Mouse (Mus musculus): Measurements from ENCODE around the gene Doc2a. TPM values are rescaled to one million over a fixed set of nuclear protein-coding genes. Genes with fewer than 3 reads are reported as not detected.
A peak's percentile ranks its signal among the peaks of the same experiment; 100 is the strongest.

Doc2a gene
- polyA plus RNA-seq, 1 experiment from 2014 or later: 5.6 TPM

GRCm38 (mm10) chr7:126803751-126804150, 43.5 kb upstream of the Doc2a start:
- H3K9me3 ChIP-seq (ENCODE audit: control insufficient read depth, low read length): no peaks in the 10 kb centered on the region
- H3K27ac ChIP-seq (ENCODE audit: low read depth, low read length): no peak overlapping the region
- H3K9ac ChIP-seq (ENCODE audit: low read length): no peak overlapping the region; the same call in 1 of the 2 replicates
- ATAC-seq (ENCODE audit: insufficient read depth, low FRiP score, low TSS enrichment) (no peak), DNase-seq (ENCODE audit: low spot score) (no peak)
- H3K36me3 ChIP-seq (ENCODE audit: control insufficient read depth, insufficient read depth, low read length): no peaks in the 10 kb centered on the region; the same call in 1 of the 2 replicates
- H3K27me3 ChIP-seq (ENCODE audit: control insufficient read depth, insufficient read depth, low read length): no peaks in the 10 kb centered on the region
- H3K4me2 ChIP-seq (ENCODE audit: low read depth): no peak overlapping the region
- no peak overlapping the region for H3K4me3 ChIP-seq (ENCODE audit: low read depth, low read length)
- peaks cover 17% of the 10 kb centered on the region for H3K4me1 ChIP-seq (ENCODE audit: control insufficient read depth, insufficient read depth, low read length)

GRCm38 (mm10) chr7:126806956-126807355, 40.3 kb upstream of the Doc2a start:
- Histone ChIP-seq H3K4me3 (ENCODE audit: low read depth, low read length) (no peak overlapping the region), H3K9me3 (ENCODE audit: control insufficient read depth, low read length) (no peaks in the 10 kb centered on the region), H3K4me1 (ENCODE audit: control insufficient read depth, insufficient read depth, low read length) (peaks cover 14% of the 10 kb centered on the region), H3K36me3 (ENCODE audit: control insufficient read depth, insufficient read depth, low read length) (no peaks in the 10 kb centered on the region; the same call in 1 of the 2 replicates), H3K27ac (ENCODE audit: low read depth, low read length) (no peak overlapping the region), H3K4me2 (ENCODE audit: low read depth) (no peak overlapping the region), H3K9ac (ENCODE audit: low read length) (no peak overlapping the region; the same call in 1 of the 2 replicates), H3K27me3 (ENCODE audit: control insufficient read depth, insufficient read depth, low read length) (no peaks in the 10 kb centered on the region)
- 91% methylated on average over 6 of the region's 6 CpGs for WGBS
- ATAC-seq (ENCODE audit: insufficient read depth, low FRiP score, low TSS enrichment) (no peak), DNase-seq (ENCODE audit: low spot score) (no peak)

- Histone ChIP-seq H3K27me3 (ENCODE audit: control insufficient read depth, insufficient read depth, low read length) (no peaks in the 10 kb centered on the region), H3K27ac (ENCODE audit: low read depth, low read length) (no peak overlapping the region), H3K9me3 (ENCODE audit: control insufficient read depth, low read length) (no peaks in the 10 kb centered on the region), H3K4me3 (ENCODE audit: low read depth, low read length) (no peak overlapping the region), H3K4me1 (ENCODE audit: control insufficient read depth, insufficient read depth, low read length) (peaks cover 14% of the 10 kb centered on the region), H3K4me2 (ENCODE audit: low read depth) (peak overlapping the region; percentile 93), H3K36me3 (ENCODE audit: control insufficient read depth, insufficient read depth, low read length) (no peaks in the 10 kb centered on the region; the same call in 1 of the 2 replicates), H3K9ac (ENCODE audit: low read length) (peak overlapping the region; percentile 7; the same call in 1 of the 2 replicates)
- WGBS: 81% methylated on average over 4 of the region's 4 CpGs
- DNase-seq (ENCODE audit: low spot score): no peak
- ATAC-seq (ENCODE audit: insufficient read depth, low FRiP score, low TSS enrichment): no peak
These were observed 39.8 kb upstream of the Doc2a start for GRCm38 (mm10) chr7:126807405-126807804.

- Histone ChIP-seq H3K9ac (ENCODE audit: low read length) (peak overlapping the region; percentile 76), H3K27ac (ENCODE audit: low read depth, low read length) (peak overlapping the region; percentile 67), H3K4me2 (ENCODE audit: low read depth) (peak overlapping the region; percentile 93), H3K4me3 (ENCODE audit: low read depth, low read length) (peak overlapping the region; percentile 60), H3K4me1 (ENCODE audit: control insufficient read depth, insufficient read depth, low read length) (peaks cover 14% of the 10 kb centered on the region), H3K27me3 (ENCODE audit: control insufficient read depth, insufficient read depth, low read length) (no peaks in the 10 kb centered on the region), H3K36me3 (ENCODE audit: control insufficient read depth, insufficient read depth, low read length) (no peaks in the 10 kb centered on the region), H3K9me3 (ENCODE audit: control insufficient read depth, low read length) (no peaks in the 10 kb centered on the region)
- peak; percentile 87 for DNase-seq (ENCODE audit: low spot score)
- WGBS: under 1% methylated on average over 42 of the region's 43 CpGs
- ATAC-seq (ENCODE audit: insufficient read depth, low FRiP score, low TSS enrichment): peak; percentile 92
These were observed 38.3 kb upstream of the Doc2a start for GRCm38 (mm10) chr7:126808703-126809455.

- Histone ChIP-seq H3K4me3 (ENCODE audit: low read depth, low read length) (no peak overlapping the region), H3K27ac (ENCODE audit: low read depth, low read length) (no peak overlapping the region), H3K4me2 (ENCODE audit: low read depth) (no peak overlapping the region), H3K27me3 (ENCODE audit: control insufficient read depth, insufficient read depth, low read length) (no peaks in the 10 kb centered on the region), H3K9me3 (ENCODE audit: control insufficient read depth, low read length) (no peaks in the 10 kb centered on the region), H3K36me3 (ENCODE audit: control insufficient read depth, insufficient read depth, low read length) (no peaks in the 10 kb centered on the region), H3K9ac (ENCODE audit: low read length) (no peak overlapping the region), H3K4me1 (ENCODE audit: control insufficient read depth, insufficient read depth, low read length) (peaks cover 14% of the 10 kb centered on the region)
- 76% methylated on average over 5 of the region's 5 CpGs for WGBS
- no peak for DNase-seq (ENCODE audit: low spot score)
- ATAC-seq (ENCODE audit: insufficient read depth, low FRiP score, low TSS enrichment): no peak
These were observed 37.4 kb upstream of the Doc2a start for GRCm38 (mm10) chr7:126809723-126810369.

GRCm38 (mm10) chr7:126815726-126816222, 31.4 kb upstream of the Doc2a start:
- Histone ChIP-seq H3K9me3 (ENCODE audit: control insufficient read depth, low read length) (no peaks in the 10 kb centered on the region), H3K27me3 (ENCODE audit: control insufficient read depth, insufficient read depth, low read length) (no peaks in the 10 kb centered on the region), H3K4me3 (ENCODE audit: low read depth, low read length) (no peak overlapping the region), H3K27ac (ENCODE audit: low read depth, low read length) (no peak overlapping the region), H3K4me1 (ENCODE audit: control insufficient read depth, insufficient read depth, low read length) (no peaks in the 10 kb centered on the region), H3K9ac (ENCODE audit: low read length) (no peak overlapping the region), H3K36me3 (ENCODE audit: control insufficient read depth, insufficient read depth, low read length) (no peaks in the 10 kb centered on the region), H3K4me2 (ENCODE audit: low read depth) (no peak overlapping the region)
- DNase-seq (ENCODE audit: low spot score) (no peak), ATAC-seq (ENCODE audit: insufficient read depth, low FRiP score, low TSS enrichment) (no peak)
- WGBS: 60% methylated on average over 8 of the region's 8 CpGs

GRCm38 (mm10) chr7:126816494-126816893, 30.7 kb upstream of the Doc2a start:
- Histone ChIP-seq H3K9me3 (ENCODE audit: control insufficient read depth, low read length) (no peaks in the 10 kb centered on the region), H3K4me2 (ENCODE audit: low read depth) (no peak overlapping the region), H3K27me3 (ENCODE audit: control insufficient read depth, insufficient read depth, low read length) (no peaks in the 10 kb centered on the region), H3K36me3 (ENCODE audit: control insufficient read depth, insufficient read depth, low read length) (no peaks in the 10 kb centered on the region), H3K9ac (ENCODE audit: low read length) (no peak overlapping the region), H3K4me1 (ENCODE audit: control insufficient read depth, insufficient read depth, low read length) (no peaks in the 10 kb centered on the region), H3K4me3 (ENCODE audit: low read depth, low read length) (no peak overlapping the region), H3K27ac (ENCODE audit: low read depth, low read length) (no peak overlapping the region)
- DNase-seq (ENCODE audit: low spot score) (no peak), ATAC-seq (ENCODE audit: insufficient read depth, low FRiP score, low TSS enrichment) (no peak)
- WGBS: 88% methylated on average over 8 of the region's 8 CpGs

GRCm38 (mm10) chr7:126817595-126817994, 29.6 kb upstream of the Doc2a start:
- no peaks in the 10 kb centered on the region for H3K9me3 ChIP-seq (ENCODE audit: control insufficient read depth, low read length)
- WGBS: 90% methylated on average over 7 of the region's 7 CpGs

More at GRCm38 (mm10) chr7:126817595-126817994, 29.6 kb upstream of the Doc2a start:
- no peak overlapping the region for H3K4me2 ChIP-seq (ENCODE audit: low read depth)
- H3K4me1 ChIP-seq (ENCODE audit: control insufficient read depth, insufficient read depth, low read length): peaks cover 6% of the 10 kb centered on the region
- H3K9ac ChIP-seq (ENCODE audit: low read length): no peak overlapping the region
- peaks cover 3% of the 10 kb centered on the region; the same call in 1 of the 2 replicates for H3K27me3 ChIP-seq (ENCODE audit: control insufficient read depth, insufficient read depth, low read length)
- no peaks in the 10 kb centered on the region for H3K36me3 ChIP-seq (ENCODE audit: control insufficient read depth, insufficient read depth, low read length)
- ATAC-seq (ENCODE audit: insufficient read depth, low FRiP score, low TSS enrichment): no peak
- H3K4me3 ChIP-seq (ENCODE audit: low read depth, low read length): no peak overlapping the region
- H3K27ac ChIP-seq (ENCODE audit: low read depth, low read length): no peak overlapping the region
- no peak for DNase-seq (ENCODE audit: low spot score)
